Mouse (Mus musculus) heart, embryonic 14.5 days (tissue): Measurements from ENCODE around the gene Hist1h2ba. TPM values are rescaled to one million over a fixed set of nuclear protein-coding genes. Genes with fewer than 3 reads are reported as not detected.

Experiments
- microRNA-seq: library from miRNA; unstranded; fragments of <30 nt; microRNA quantifications from one replicate; pipeline ENCODE4, GENCODE M21; 2016
- polyA plus RNA-seq: library from polyadenylated mRNA; unstranded; fragments of >200 nt; fragmentation: Nextera tagmentation; extraction: Ambion mirVana; gene quantifications from 2 replicates; pipeline ENCODE4 v1.2.1, GENCODE M21; 2014

Hist1h2ba gene
- polyA plus RNA-seq, 1 experiment from 2014 or later: not detected

Small RNAs within 50 kb of the gene (microRNA-seq; reads per million reads assigned to microRNA genes)
- not detected for gene Gm44344

Other genes starting within 250 kb of the Hist1h2ba start
- 51.9 and 57.5 TPM in 2 replicates for gene Hist1h2bc, start 250.0 kb downstream of the Hist1h2ba start, polyA plus RNA-seq
- gene Hist1h1t, start 238.3 kb downstream of the Hist1h2ba start, polyA plus RNA-seq: 0.30 TPM in 1 of 2 replicates, not detected in the other
- 2.2 and 3.2 TPM in 2 replicates for gene Hist1h4c, start 235.7 kb downstream of the Hist1h2ba start, polyA plus RNA-seq
- 13.0 and 15.1 TPM in 2 replicates for gene Hfe, start 223.3 kb downstream of the Hist1h2ba start, polyA plus RNA-seq
- gene Hist1h1c, start 195.3 kb downstream of the Hist1h2ba start, polyA plus RNA-seq: 36.9 and 43.9 TPM in 2 replicates
- 2.5 and 2.7 TPM in 2 replicates for gene Hist1h3c, start 188.6 kb downstream of the Hist1h2ba start, polyA plus RNA-seq
- gene Hist1h2bb, start 187.4 kb downstream of the Hist1h2ba start, polyA plus RNA-seq: 1.7 and 2.3 TPM in 2 replicates
- 14.5 and 14.6 TPM in 2 replicates for gene Hist1h2ab, start 183.0 kb downstream of the Hist1h2ba start, polyA plus RNA-seq
- 4.6 and 6.7 TPM in 2 replicates for gene Hist1h3b, start 181.9 kb downstream of the Hist1h2ba start, polyA plus RNA-seq
- 0.63 TPM in 1 of 2 replicates, not detected in the other for gene Hist1h4b, start 177.1 kb downstream of the Hist1h2ba start, polyA plus RNA-seq
- 1.1 TPM in 1 of 2 replicates, not detected in the other for gene Hist1h4a, start 172.9 kb downstream of the Hist1h2ba start, polyA plus RNA-seq
- gene Hist1h3a, start 171.8 kb downstream of the Hist1h2ba start, polyA plus RNA-seq: 2.6 and 3.0 TPM in 2 replicates
- 1.6 and 2.7 TPM in 2 replicates for gene Hist1h1a, start 170.5 kb downstream of the Hist1h2ba start, polyA plus RNA-seq
- gene Trim38, start 164.2 kb downstream of the Hist1h2ba start, polyA plus RNA-seq: not detected in 2 replicates
- not detected in 2 replicates for gene Slc17a2, start 127.2 kb downstream of the Hist1h2ba start, polyA plus RNA-seq
- not detected in 2 replicates for gene Slc17a3, start 94.7 kb downstream of the Hist1h2ba start, polyA plus RNA-seq
- not detected in 2 replicates for gene Slc17a1, start 66.4 kb downstream of the Hist1h2ba start, polyA plus RNA-seq
- not detected in 2 replicates for gene Slc17a4, start 19.1 kb downstream of the Hist1h2ba start, polyA plus RNA-seq
- gene Hist1h2aa, start 306 bp upstream of the Hist1h2ba start, polyA plus RNA-seq: not detected in 2 replicates
- gene Scgn, start 57.1 kb upstream of the Hist1h2ba start, polyA plus RNA-seq: not detected in 2 replicates